Mouse (Mus musculus) CH12.LX (cell line): ENCODE results near the gene Mrpl50.

ENCODE experiments used
- CHD2 ChIP-seq: IDR thresholded peaks from 2 replicates; pipeline ENCODE4 v1.6.1; 2011; ENCODE audit warnings: low read length, improper control_type of control experiment
- CTCF ChIP-seq, 2 experiments: IDR thresholded peaks in 1 of 2; conservative IDR thresholded peaks in 1 of 2; 2 replicates each; pipeline ENCODE4 v1.5.1; 2011 to 2012; ENCODE audit warnings: low read depth in 2 of 2, low read length in 2 of 2, improper control_type of control experiment in 1 of 2, inconsistent platforms in 1 of 2, mild to moderate bottlenecking in 1 of 2, moderate library complexity in 1 of 2
- JUN ChIP-seq: IDR thresholded peaks from 2 replicates; pipeline ENCODE4 v1.6.1; 2011; ENCODE audit warnings: low read depth, mild to moderate bottlenecking, low read length, improper control_type of control experiment, moderate library complexity; ENCODE audit not compliant: insufficient read depth
- MAZ ChIP-seq: IDR thresholded peaks from 2 replicates; pipeline ENCODE4 v1.6.1; 2012; ENCODE audit warnings: low read depth, mild to moderate bottlenecking, inconsistent platforms, low read length, improper control_type of control experiment, moderate library complexity
- NRF1 ChIP-seq: IDR thresholded peaks from 2 replicates; pipeline ENCODE4 v1.6.1; 2014; ENCODE audit warnings: low read depth, mild to moderate bottlenecking, inconsistent platforms, low read length, improper control_type of control experiment, moderate library complexity
- POLR2A ChIP-seq: IDR thresholded peaks from 2 replicates; pipeline ENCODE4 v1.6.1; 2011; ENCODE audit warnings: low read depth, mild to moderate bottlenecking, improper control_type of control experiment, low read length
- RCOR1 ChIP-seq: conservative IDR thresholded peaks from 2 replicates; pipeline ENCODE4 v1.6.1; 2012; ENCODE audit warnings: low read depth, mild to moderate bottlenecking, inconsistent platforms, low read length, improper control_type of control experiment
- SIN3A ChIP-seq: IDR thresholded peaks from 2 replicates; pipeline ENCODE4 v1.6.1; 2012; ENCODE audit warnings: low read length, improper control_type of control experiment, inconsistent platforms
- TBP ChIP-seq: conservative IDR thresholded peaks from 2 replicates; pipeline ENCODE4 v1.6.1; 2011; ENCODE audit warnings: low read depth, low read length, improper control_type of control experiment
- ZKSCAN1 ChIP-seq: IDR thresholded peaks from 2 replicates; pipeline ENCODE4 v1.6.1; 2012; ENCODE audit warnings: low read depth, inconsistent platforms, low read length, improper control_type of control experiment, borderline replicate concordance

DNA sequence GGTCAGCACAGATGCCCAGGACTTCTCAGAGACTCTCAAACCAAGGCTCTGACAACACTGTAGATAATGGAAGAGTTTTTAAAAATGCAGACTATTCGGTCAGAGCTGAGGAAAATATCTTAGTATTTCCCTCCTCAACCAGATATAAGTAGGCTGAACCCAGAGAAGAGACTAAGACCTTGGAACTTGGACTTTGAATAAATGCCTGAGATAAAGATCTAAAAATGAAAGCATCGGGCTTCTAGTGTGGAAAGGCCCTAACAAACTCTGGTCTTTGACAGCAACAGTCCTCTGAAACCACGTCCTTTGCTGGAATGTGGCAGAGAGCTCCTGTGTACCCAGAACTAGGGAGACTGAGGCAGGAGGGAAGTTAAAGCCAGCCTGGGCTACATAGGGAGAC is 14.5 kb downstream of the Mrpl50 start, which contains the start of gene Baat:
- TF ChIP-seq CTCF (conservative IDR thresholded peaks at IDR 0.05 in 1 of 2, IDR thresholded peaks at IDR 0.05 in 1 of 2; ENCODE audit: low read depth in 2 of 2, low read length in 2 of 2): no peak
- TF ChIP-seq POLR2A: no peak
- TF ChIP-seq JUN: no peak
- TF ChIP-seq ZKSCAN1: no peak
- no peak for TF ChIP-seq SIN3A
- no peak for TF ChIP-seq MAZ
- TF ChIP-seq CHD2: no peak
- no peak for TF ChIP-seq TBP
- no peak for TF ChIP-seq RCOR1
- TF ChIP-seq NRF1: no peak
